Mouse (Mus musculus): ENCODE measurements around the gene Sfxn5. TPM values are rescaled to one million over a fixed set of nuclear protein-coding genes. Genes with fewer than 3 reads are reported as not detected.

Gene Sfxn5
- polyA plus RNA-seq, 1 experiment from 2014 or later, result 15.8 TPM

DNA sequence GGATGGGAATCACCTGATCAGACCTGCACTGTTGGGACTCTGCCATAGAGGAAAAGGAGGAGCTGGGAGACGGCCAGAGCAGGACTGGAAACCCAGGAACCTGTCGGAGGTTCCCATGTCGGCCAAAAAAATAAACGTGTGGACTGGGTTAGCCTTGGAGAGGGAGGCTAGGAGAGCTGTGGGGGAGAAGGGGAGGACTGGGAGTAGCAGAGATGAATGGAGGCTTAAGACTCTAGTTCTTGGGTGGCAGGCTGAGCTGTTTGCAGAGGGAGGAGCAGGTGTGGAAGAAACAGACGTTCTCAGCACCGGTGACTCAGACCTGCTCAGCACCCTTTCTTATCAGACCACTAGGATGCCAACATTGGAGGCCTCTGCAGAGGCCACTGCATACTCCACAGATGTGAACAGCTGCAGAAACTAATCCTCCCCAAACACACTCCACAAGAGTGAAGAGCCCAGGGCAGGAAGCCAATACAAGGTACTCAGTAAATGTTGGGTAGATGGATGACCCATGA is 1.9 kb downstream of the Sfxn5 start:
- Histone ChIP-seq H3K4me1 (replicated peaks) (peaks cover 16% of the 10 kb centered on the region), H3K4me3 (peak overlapping the region; percentile 73; the same call in 1 of the 2 replicates), H3K9ac (no peak overlapping the region), H3K27ac (replicated peaks) (no peak overlapping the region), H3K27me3 (peaks cover 23% of the 10 kb centered on the region), H3K9me3 (no peaks in the 10 kb centered on the region), H3K4me2 (peak overlapping the region; percentile 97), H3K36me3 (no peaks in the 10 kb centered on the region)
- WGBS, result 59% methylated on average over 6 of the region's 6 CpGs
- ATAC-seq (ENCODE audit: low read depth), result no peak

DNA sequence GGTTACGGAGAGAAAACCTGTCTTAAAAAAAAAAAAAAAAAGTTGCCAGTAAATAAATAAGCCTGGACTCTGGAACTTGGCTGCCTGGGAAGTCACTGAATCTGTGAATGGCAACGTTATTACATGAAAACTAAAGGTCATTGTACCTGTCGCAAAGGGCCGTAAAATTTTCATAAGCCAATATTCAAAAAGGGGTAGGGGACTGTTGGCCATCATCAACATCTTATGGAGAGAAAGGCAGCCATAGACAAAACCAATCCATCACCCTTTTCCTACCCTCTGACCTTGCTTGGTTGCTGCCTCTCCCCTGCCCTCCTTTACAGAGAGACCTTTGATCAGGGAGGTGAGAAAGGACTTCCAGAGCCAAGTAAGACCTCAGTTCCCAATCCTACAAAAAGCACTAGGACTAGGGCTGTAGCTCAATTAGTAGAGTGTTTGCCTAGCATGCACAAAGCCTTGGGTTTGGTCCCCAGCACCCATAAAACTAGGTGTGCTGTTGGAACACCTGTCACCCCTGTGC is 3.5 kb downstream of the Sfxn5 start:
- H3K27ac ChIP-seq (replicated peaks), result no peak overlapping the region
- no peak overlapping the region for H3K9ac ChIP-seq
- H3K4me1 ChIP-seq (replicated peaks), result peaks cover 21% of the 10 kb centered on the region
- H3K27me3 ChIP-seq, result peaks cover 15% of the 10 kb centered on the region
- 95% methylated on average over 4 of the region's 4 CpGs for WGBS
- no peak overlapping the region for H3K4me2 ChIP-seq
- H3K9me3 ChIP-seq, result no peaks in the 10 kb centered on the region
- H3K36me3 ChIP-seq, result no peaks in the 10 kb centered on the region
- ATAC-seq (ENCODE audit: low read depth), result no peak
- no peak overlapping the region for H3K4me3 ChIP-seq

DNA sequence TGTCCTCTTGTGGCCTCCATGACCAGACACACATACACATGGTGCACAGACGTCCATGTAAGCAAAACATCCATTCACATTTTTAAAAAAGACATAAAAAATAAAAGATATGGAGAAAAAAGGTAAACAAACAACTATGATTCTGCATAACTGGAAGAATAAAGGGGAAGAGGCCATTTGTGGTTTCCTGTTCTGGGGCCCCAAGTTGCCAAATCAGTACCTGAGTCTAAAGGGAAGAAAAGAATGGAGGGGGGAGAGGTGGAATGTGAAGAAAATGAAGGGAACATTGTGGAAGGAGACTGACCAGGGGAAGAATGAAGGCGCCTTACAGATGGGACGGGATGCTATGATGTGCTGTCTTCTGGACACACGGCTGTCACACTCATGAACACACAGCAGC is 6.7 kb downstream of the Sfxn5 start:
- no peak overlapping the region for H3K27ac ChIP-seq (replicated peaks)
- no peaks in the 10 kb centered on the region for H3K9me3 ChIP-seq
- H3K9ac ChIP-seq, result no peak overlapping the region
- 87% methylated on average over 4 of the region's 4 CpGs for WGBS
- ATAC-seq (ENCODE audit: low read depth), result no peak
- H3K4me1 ChIP-seq (replicated peaks), result peaks cover 6% of the 10 kb centered on the region
- no peak overlapping the region for H3K4me3 ChIP-seq
- peaks cover 9% of the 10 kb centered on the region for H3K27me3 ChIP-seq
- no peak overlapping the region for H3K4me2 ChIP-seq
- no peaks in the 10 kb centered on the region for H3K36me3 ChIP-seq

DNA sequence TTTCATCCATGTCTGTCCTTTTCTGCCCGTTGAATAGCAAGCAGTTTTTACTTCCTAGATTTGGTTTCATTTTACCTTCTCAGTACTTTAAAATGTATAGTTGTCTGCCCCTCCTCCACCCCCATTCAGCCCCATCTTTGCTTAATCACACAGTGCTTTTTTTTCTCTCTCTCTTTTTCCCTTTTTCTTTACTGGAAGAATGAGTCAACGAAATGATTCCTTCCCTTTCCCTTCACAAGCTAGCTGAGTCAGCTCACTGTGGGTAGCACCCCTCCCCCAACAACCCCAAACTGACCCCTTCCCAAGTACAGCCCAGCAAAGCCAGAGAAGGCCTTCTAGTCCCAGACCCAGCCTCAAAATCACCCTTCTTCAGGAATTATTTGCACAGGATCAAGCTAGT is 8.1 kb downstream of the Sfxn5 start:
- Histone ChIP-seq H3K9me3 (no peaks in the 10 kb centered on the region), H3K9ac (no peak overlapping the region), H3K36me3 (no peaks in the 10 kb centered on the region), H3K4me1 (replicated peaks) (peaks cover 5% of the 10 kb centered on the region; the same call in 1 of the 2 replicates), H3K27me3 (no peaks in the 10 kb centered on the region), H3K4me2 (no peak overlapping the region), H3K27ac (replicated peaks) (no peak overlapping the region), H3K4me3 (no peak overlapping the region)
- WGBS, result 44% methylated on average over 2 of the region's 2 CpGs
- ATAC-seq (ENCODE audit: low read depth), result no peak

DNA sequence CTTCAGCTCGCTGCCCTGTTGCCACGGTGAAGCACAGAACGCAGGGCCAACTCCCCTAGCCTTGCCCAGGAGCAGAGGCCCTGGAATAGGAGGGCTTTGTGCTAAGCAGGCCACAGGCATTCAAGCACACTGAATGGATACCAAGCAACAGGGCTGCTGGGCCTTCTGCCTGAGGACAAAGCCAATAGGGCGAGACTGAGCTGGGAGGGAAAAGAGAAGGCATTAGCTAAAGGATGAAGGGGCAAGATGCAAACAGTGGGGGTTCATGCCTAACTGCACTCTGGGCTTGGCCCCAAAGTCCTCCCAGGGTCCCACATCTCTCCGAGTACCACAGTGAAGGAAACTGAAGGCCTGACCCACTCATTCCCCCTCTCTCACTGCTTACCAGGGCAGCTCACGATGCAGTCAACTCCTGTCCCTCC is 12.8 kb downstream of the Sfxn5 start:
- WGBS, result 34% methylated on average over 6 of the region's 6 CpGs
- H3K9ac ChIP-seq, result no peak overlapping the region
- no peak overlapping the region for H3K4me2 ChIP-seq

DNA sequence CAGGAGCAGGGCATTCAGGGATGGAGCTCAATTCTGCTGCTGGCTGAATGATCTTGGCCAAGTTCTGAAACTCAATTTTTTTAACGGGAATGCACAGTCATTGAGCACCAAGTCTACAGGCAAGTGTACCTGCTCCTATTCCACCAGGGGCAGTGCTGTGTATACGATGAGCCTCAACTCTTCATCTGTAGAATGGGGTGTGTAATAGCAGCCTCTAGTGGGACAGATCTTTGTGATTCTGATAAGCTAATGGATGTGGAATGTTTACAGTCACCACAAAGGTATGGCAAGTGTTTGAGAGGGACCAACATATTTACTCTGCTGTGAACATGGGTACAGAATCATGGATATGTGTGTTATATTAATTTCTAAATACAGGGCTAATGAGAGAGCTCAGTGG is 17.0 kb downstream of the Sfxn5 start:
- no peak for ATAC-seq (ENCODE audit: low read depth)
- Histone ChIP-seq H3K4me2 (no peak overlapping the region), H3K9ac (no peak overlapping the region), H3K4me1 (replicated peaks) (peaks cover 12% of the 10 kb centered on the region), H3K27me3 (no peaks in the 10 kb centered on the region), H3K9me3 (no peaks in the 10 kb centered on the region), H3K4me3 (no peak overlapping the region), H3K27ac (replicated peaks) (no peak overlapping the region), H3K36me3 (no peaks in the 10 kb centered on the region)
- WGBS, result 89% methylated on average over 2 of the region's 2 CpGs

More for the DNA sequence above, 12.8 kb downstream of the Sfxn5 start:
- H3K4me3 ChIP-seq, result no peak overlapping the region
- no peaks in the 10 kb centered on the region for H3K9me3 ChIP-seq
- no peaks in the 10 kb centered on the region for H3K27me3 ChIP-seq
- peaks cover 3% of the 10 kb centered on the region; the same call in 1 of the 2 replicates for H3K4me1 ChIP-seq (replicated peaks)
- H3K36me3 ChIP-seq, result no peaks in the 10 kb centered on the region
- peak overlapping the region; percentile 78 for H3K27ac ChIP-seq (replicated peaks)
- ATAC-seq (ENCODE audit: low read depth), result peak; percentile 92

DNA sequence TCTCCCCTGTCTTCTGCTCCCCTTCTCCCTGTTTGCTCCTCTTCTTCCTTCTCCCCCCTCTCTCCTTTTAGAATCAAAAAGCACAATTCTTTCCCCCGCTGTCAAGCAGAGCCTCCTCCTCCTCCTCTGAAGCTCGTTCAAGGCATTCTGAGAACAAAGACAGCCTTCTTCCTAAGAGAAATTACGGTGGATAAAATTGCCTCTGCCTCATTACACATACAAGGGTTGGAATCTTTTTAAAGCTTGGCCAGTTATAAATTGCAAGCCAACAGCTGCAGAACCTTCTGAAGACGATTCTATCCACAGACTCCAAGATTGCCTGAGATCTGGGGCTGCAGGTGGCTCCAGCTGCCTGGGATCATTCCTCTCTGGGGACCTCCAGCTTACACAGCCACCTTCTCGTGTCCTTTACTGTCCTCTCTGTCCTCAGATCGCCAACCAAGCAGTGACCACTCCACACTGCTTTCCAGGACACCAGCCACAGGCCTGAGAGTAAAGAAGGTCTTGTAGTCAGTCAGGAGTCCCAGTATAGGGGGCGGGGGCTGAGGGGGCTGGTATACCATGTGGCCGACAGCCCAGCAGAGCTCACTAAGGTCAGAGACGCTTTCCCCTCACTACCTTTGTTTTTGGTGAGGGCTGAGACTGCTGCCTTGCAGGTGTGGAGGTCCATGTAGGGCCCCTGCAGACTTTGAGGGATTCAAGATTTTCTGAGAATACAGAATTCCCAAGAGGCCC is 19.0 kb downstream of the Sfxn5 start:
- H3K27me3 ChIP-seq, result no peaks in the 10 kb centered on the region
- H3K4me3 ChIP-seq, result no peak overlapping the region
- WGBS, result 17% methylated on average over 9 of the region's 9 CpGs
- H3K36me3 ChIP-seq, result no peaks in the 10 kb centered on the region
- H3K4me1 ChIP-seq (replicated peaks), result peaks cover 12% of the 10 kb centered on the region
- H3K27ac ChIP-seq (replicated peaks), result peak overlapping the region; percentile 62
- no peaks in the 10 kb centered on the region for H3K9me3 ChIP-seq
- H3K4me2 ChIP-seq, result peak overlapping the region; percentile 7; the same call in 1 of the 2 replicates
- 0 out of 2 replicates have a peak overlapping the region, but pooled peaks have one; percentile 4 for H3K9ac ChIP-seq
- peak; percentile 36; the same call in 1 of the 2 replicates for ATAC-seq (ENCODE audit: low read depth)

DNA sequence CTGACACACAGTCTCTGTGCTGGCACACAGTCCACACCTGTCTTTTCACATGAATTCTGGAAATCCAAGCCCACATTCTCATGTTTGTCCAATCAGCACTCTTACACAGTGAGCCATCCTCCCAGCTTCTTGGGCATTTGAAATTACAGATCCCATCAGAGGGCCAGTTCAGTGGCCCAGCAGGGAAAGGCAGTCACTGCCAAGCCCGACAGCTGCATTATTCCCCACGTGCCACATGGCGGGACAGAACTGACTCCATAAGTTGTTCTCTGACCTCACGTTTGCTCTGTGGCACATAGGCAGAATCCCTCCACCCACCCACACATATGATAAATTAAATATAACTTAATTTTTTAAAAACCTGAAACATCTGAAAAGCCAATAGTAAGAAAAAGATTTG is 25.3 kb downstream of the Sfxn5 start:
- Histone ChIP-seq H3K9ac (no peak overlapping the region), H3K4me1 (replicated peaks) (peaks cover 4% of the 10 kb centered on the region), H3K4me3 (no peak overlapping the region), H3K4me2 (no peak overlapping the region), H3K27ac (replicated peaks) (no peak overlapping the region), H3K36me3 (no peaks in the 10 kb centered on the region), H3K27me3 (no peaks in the 10 kb centered on the region), H3K9me3 (no peaks in the 10 kb centered on the region)
- 63% methylated on average over 4 of the region's 4 CpGs for WGBS
- ATAC-seq (ENCODE audit: low read depth), result no peak

DNA sequence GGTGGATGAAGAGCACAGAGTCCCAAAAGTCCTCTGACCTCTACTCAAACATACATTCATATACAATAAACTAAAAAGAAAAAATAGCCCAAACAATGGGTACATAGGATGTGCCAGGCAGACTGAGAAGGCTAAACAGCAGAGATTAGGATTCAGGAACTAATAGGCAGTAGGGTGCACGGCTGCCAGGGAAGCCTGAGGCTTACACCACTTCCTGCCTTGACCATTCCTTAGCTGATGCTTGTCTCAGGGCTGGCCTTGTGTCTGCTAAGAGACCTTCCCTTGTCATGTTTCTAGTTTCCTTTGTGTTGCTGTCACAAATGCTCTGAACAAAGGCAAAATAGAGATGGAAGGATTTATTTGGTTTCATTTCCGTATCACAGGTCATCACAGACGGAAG is 26.8 kb downstream of the Sfxn5 start:
- no peak overlapping the region for H3K4me3 ChIP-seq
- H3K4me2 ChIP-seq, result no peak overlapping the region
- H3K36me3 ChIP-seq, result no peaks in the 10 kb centered on the region
- no peak for ATAC-seq (ENCODE audit: low read depth)
- no peaks in the 10 kb centered on the region for H3K9me3 ChIP-seq
- H3K27me3 ChIP-seq, result no peaks in the 10 kb centered on the region
- H3K4me1 ChIP-seq (replicated peaks), result peaks cover 15% of the 10 kb centered on the region
- H3K9ac ChIP-seq, result no peak overlapping the region
- WGBS, result 85% methylated on average over 3 of the region's 3 CpGs
- no peak overlapping the region for H3K27ac ChIP-seq (replicated peaks)

DNA sequence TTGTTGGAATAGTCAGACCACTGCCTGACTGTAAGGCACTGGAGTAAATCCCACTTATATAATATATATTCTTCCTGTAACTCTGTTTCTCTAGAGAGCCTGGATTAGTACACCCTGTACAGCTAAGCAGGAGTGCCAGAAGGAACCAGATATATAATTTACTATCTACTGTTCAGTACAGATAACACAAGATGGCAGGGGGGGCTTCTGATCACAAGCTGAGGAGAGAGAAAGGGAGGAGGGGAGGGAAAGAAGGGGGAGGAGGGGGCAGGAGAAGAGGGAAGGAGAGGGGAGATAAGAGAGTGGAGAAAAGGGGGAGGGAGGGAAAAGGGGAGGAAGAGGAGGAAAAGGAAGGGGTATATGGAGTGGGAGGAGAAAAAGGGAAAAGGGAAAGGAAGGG is 27.4 kb downstream of the Sfxn5 start:
- Histone ChIP-seq H3K9ac (no peak overlapping the region), H3K27ac (replicated peaks) (no peak overlapping the region), H3K4me2 (no peak overlapping the region), H3K9me3 (no peaks in the 10 kb centered on the region), H3K27me3 (no peaks in the 10 kb centered on the region), H3K36me3 (no peaks in the 10 kb centered on the region), H3K4me1 (replicated peaks) (peaks cover 15% of the 10 kb centered on the region), H3K4me3 (no peak overlapping the region)
- ATAC-seq (ENCODE audit: low read depth), result no peak

DNA sequence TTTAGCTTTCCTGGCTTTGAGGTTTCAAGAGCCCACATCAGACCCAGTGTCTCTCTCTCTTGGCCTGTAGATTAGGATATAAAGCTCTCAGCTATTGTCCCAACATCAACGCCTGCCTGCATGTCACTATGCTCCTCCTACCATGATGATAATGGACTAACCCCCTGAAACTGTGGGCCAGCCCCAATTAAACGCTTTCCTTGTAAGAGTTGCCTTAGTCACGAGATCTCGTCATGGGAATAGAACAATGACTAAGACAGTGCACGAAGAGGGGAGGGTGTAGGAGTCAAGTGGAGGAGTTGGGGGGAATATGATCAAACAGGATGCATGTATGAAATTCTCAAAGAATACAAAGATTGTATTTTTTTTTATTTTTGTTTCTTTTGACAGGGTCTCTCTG is 28.3 kb downstream of the Sfxn5 start:
- H3K4me1 ChIP-seq (replicated peaks), result peaks cover 15% of the 10 kb centered on the region
- no peaks in the 10 kb centered on the region for H3K27me3 ChIP-seq
- no peak overlapping the region for H3K9ac ChIP-seq
- no peak for ATAC-seq (ENCODE audit: low read depth)
- no peaks in the 10 kb centered on the region for H3K9me3 ChIP-seq
- H3K27ac ChIP-seq (replicated peaks), result no peak overlapping the region
- no peak overlapping the region for H3K4me3 ChIP-seq
- H3K4me2 ChIP-seq, result no peak overlapping the region
- 68% methylated on average over 5 of the region's 5 CpGs for WGBS
- H3K36me3 ChIP-seq, result no peaks in the 10 kb centered on the region

DNA sequence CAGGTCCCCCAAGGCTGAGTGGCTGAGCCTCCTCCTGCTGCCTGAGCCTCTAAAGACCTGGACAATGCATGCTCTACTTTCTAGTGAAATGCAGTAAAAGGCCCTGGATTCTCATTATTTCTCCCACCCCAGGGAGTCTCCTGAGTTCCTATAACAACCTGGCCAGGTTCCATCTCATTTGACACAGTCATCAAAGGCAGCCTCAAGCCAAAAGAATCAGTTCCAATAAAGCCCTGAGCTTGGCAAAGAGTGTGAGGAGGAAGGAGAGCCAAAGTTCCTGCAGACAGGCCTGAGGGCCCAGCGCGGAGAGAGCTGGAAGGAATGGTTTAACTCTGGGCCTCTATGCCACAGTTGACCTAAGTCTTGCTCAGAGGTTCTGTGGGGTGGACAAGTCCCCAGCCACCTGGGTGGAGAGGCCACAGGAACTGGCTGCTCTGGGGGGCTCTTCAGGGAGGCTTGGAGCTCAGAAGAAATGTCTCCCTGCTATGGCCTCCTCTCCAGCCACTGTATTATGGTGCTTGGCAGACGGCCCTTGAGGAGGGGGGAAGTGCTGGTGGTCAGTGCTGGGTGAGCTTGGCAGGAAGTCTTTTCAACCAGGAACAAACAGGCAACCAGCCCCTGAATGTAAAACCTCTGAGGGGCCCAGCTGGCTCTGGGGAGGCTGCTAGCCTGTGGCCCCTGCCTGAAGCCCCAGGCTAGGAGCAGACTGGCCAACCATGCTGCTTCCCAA is 30.7 kb downstream of the Sfxn5 start:
- H3K9me3 ChIP-seq, result no peaks in the 10 kb centered on the region
- no peaks in the 10 kb centered on the region for H3K27me3 ChIP-seq
- ATAC-seq (ENCODE audit: low read depth), result peak; percentile 87
- no peak overlapping the region for H3K4me3 ChIP-seq
- H3K36me3 ChIP-seq, result no peaks in the 10 kb centered on the region
- peaks cover 15% of the 10 kb centered on the region for H3K4me1 ChIP-seq (replicated peaks)
- H3K27ac ChIP-seq (replicated peaks), result peak overlapping the region; percentile 76
- 52% methylated on average over 3 of the region's 3 CpGs for WGBS
- H3K4me2 ChIP-seq, result no peak overlapping the region
- no peak overlapping the region for H3K9ac ChIP-seq

All from neural tube, embryonic 13.5 days (tissue).